Mouse (Mus musculus) macrophage (primary cell): ENCODE measurements around the gene Uqcc3. TPM values are rescaled to one million over a fixed set of nuclear protein-coding genes. Genes with fewer than 3 reads are reported as not detected.

Source experiments
- H3K27ac ChIP-seq: fragments of 350-480 bp; formaldehyde crosslinking; 2 replicates; pipeline ENCODE4 v1.9.0; 2021
- H3K36me3 ChIP-seq: fragments of 350-480 bp; formaldehyde crosslinking; 2 replicates; pipeline ENCODE4 v1.9.0; 2021; ENCODE audit errors: inconsistent target
- H3K4me3 ChIP-seq: fragments of 350-480 bp; formaldehyde crosslinking; 2 replicates; pipeline ENCODE4 v1.9.0; 2021; ENCODE audit errors: inconsistent target
- H3K79me2 ChIP-seq: fragments of 350-480 bp; formaldehyde crosslinking; 2 replicates; pipeline ENCODE4 v1.9.0; 2021; ENCODE audit errors: inconsistent target
- WGBS: methylation state at CpG from one replicate; pipeline ENCODE4 v1.1.7; 2026; ENCODE audit warnings: inconsistent platforms; ENCODE audit not compliant: missing documents; 5-methylcytosine and 5-hydroxymethylcytosine counted together
- polyA plus RNA-seq: library from polyadenylated mRNA; stranded (reverse); fragments of 250-400 nt; gene quantifications from 3 replicates; pipeline ENCODE4 v1.2.4, GENCODE M21; 2018; ENCODE audit warnings: inconsistent platforms

Gene Uqcc3
- polyA plus RNA-seq, 1 experiment from 2014 or later: 41.3 TPM

- no peaks in the 10 kb centered on the region for H3K79me2 ChIP-seq
- 80% methylated on average over 3 of the region's 3 CpGs for WGBS
- no peaks in the 10 kb centered on the region for H3K36me3 ChIP-seq
- no peak within 1 kb of the TSS for H3K4me3 ChIP-seq
- H3K27ac ChIP-seq: no peak within 1 kb of the TSS
Measured at GRCm38 (mm10) chr19:8883616-8884015, 2.9 kb upstream of the Uqcc3 start, which contains the start of the genes Lbhd1 and Gm49403. Gene Lbhd1, plus strand, starts transcription at chr19:8883732. Gene Gm49403, plus strand, starts transcription at chr19:8883930.

- 0% methylated on average over 3 of the region's 3 CpGs for WGBS
Measured at GRCm38 (mm10) chr19:8881034-8881392, 290 bp upstream of the Uqcc3 start.

GRCm38 (mm10) chr19:8875031-8875430 is 5.7 kb downstream of the Uqcc3 start:
- 93% methylated on average over 7 of the region's 7 CpGs for WGBS

More at GRCm38 (mm10) chr19:8881034-8881392, 290 bp upstream of the Uqcc3 start:
- Histone ChIP-seq H3K4me3 (peak overlapping the region; percentile 98), H3K36me3 (0 out of 2 replicates have a peak, but pooled peaks cover 5% of the 10 kb centered on the region), H3K27ac (no peak overlapping the region), H3K79me2 (no peaks in the 10 kb centered on the region)

GRCm38 (mm10) chr19:8872266-8872840 is 8.4 kb downstream of the Uqcc3 start:
- 71% methylated on average over 10 of the region's 10 CpGs for WGBS
- Histone ChIP-seq H3K36me3 (peaks cover 26% of the 10 kb centered on the region), H3K27ac (peak overlapping the region; percentile 62)

More at GRCm38 (mm10) chr19:8875031-8875430, 5.7 kb downstream of the Uqcc3 start:
- Histone ChIP-seq H3K4me3 (no peak overlapping the region), H3K27ac (no peak overlapping the region), H3K36me3 (peaks cover 26% of the 10 kb centered on the region), H3K79me2 (peaks cover 28% of the 10 kb centered on the region)

GRCm38 (mm10) chr19:8871267-8872186 is 9.2 kb downstream of the Uqcc3 start, which contains the start of gene Ubxn1:
Gene Ubxn1, plus strand, starts transcription at chr19:8871496.
- under 1% methylated on average over 54 of the region's 59 CpGs for WGBS
- H3K4me3 ChIP-seq: peak within 1 kb of the TSS; percentile 55
- peaks cover 28% of the 10 kb centered on the region for H3K79me2 ChIP-seq

More at GRCm38 (mm10) chr19:8872266-8872840, 8.4 kb downstream of the Uqcc3 start:
- peaks cover 28% of the 10 kb centered on the region for H3K79me2 ChIP-seq
- H3K4me3 ChIP-seq: peak overlapping the region; percentile 55

GRCm38 (mm10) chr19:8870838-8871237 is 9.9 kb downstream of the Uqcc3 start:
- H3K27ac ChIP-seq: peak overlapping the region; percentile 69
- peaks cover 18% of the 10 kb centered on the region for H3K36me3 ChIP-seq
- H3K4me3 ChIP-seq: peak overlapping the region; percentile 55
- 20% methylated on average over 9 of the region's 9 CpGs for WGBS
- peaks cover 28% of the 10 kb centered on the region for H3K79me2 ChIP-seq

More at GRCm38 (mm10) chr19:8871267-8872186, 9.2 kb downstream of the Uqcc3 start, which contains the start of gene Ubxn1:
- H3K27ac ChIP-seq: peak within 1 kb of the TSS; percentile 69
- H3K36me3 ChIP-seq: peaks cover 25% of the 10 kb centered on the region

- no CpG with 5 or more reads among the region's 3 CpGs for WGBS
- Histone ChIP-seq H3K4me3 (peak overlapping the region; percentile 55), H3K27ac (peak overlapping the region; percentile 69)
Measured at GRCm38 (mm10) chr19:8870381-8870780, 10.3 kb downstream of the Uqcc3 start.

GRCm38 (mm10) chr19:8864265-8864664 is 16.5 kb downstream of the Uqcc3 start:
- no peak overlapping the region for H3K27ac ChIP-seq
- no peak overlapping the region for H3K4me3 ChIP-seq
- H3K36me3 ChIP-seq: no peaks in the 10 kb centered on the region
- no peaks in the 10 kb centered on the region for H3K79me2 ChIP-seq
- WGBS: 93% methylated on average over 6 of the region's 6 CpGs

More at GRCm38 (mm10) chr19:8870381-8870780, 10.3 kb downstream of the Uqcc3 start:
- Histone ChIP-seq H3K79me2 (peaks cover 28% of the 10 kb centered on the region), H3K36me3 (peaks cover 15% of the 10 kb centered on the region)

- H3K27ac ChIP-seq: no peak overlapping the region
- H3K4me3 ChIP-seq: no peak overlapping the region
- 40% methylated on average over 1 of the region's 1 CpGs for WGBS
- H3K36me3 ChIP-seq: no peaks in the 10 kb centered on the region
- no peaks in the 10 kb centered on the region for H3K79me2 ChIP-seq
Measured at GRCm38 (mm10) chr19:8859018-8859417, 21.7 kb downstream of the Uqcc3 start.

- no peaks in the 10 kb centered on the region for H3K36me3 ChIP-seq
- no peak overlapping the region for H3K4me3 ChIP-seq
- WGBS: 42% methylated on average over 4 of the region's 4 CpGs
- no peak overlapping the region for H3K27ac ChIP-seq
- H3K79me2 ChIP-seq: no peaks in the 10 kb centered on the region
Measured at GRCm38 (mm10) chr19:8857689-8858088, 23.0 kb downstream of the Uqcc3 start.

- Histone ChIP-seq H3K36me3 (peaks cover 5% of the 10 kb centered on the region), H3K4me3 (no peak overlapping the region), H3K27ac (no peak overlapping the region), H3K79me2 (no peaks in the 10 kb centered on the region)
- 100% methylated on average over 2 of the region's 3 CpGs for WGBS
Measured at GRCm38 (mm10) chr19:8853117-8853516, 27.6 kb downstream of the Uqcc3 start.

GRCm38 (mm10) chr19:8852236-8852928 is 28.3 kb downstream of the Uqcc3 start:
- Histone ChIP-seq H3K4me3 (no peak overlapping the region), H3K36me3 (peaks cover 10% of the 10 kb centered on the region), H3K27ac (no peak overlapping the region), H3K79me2 (no peaks in the 10 kb centered on the region)
- 85% methylated on average over 10 of the region's 10 CpGs for WGBS

- no peak overlapping the region for H3K27ac ChIP-seq
- WGBS: 84% methylated on average over 7 of the region's 7 CpGs
- H3K36me3 ChIP-seq: peaks cover 17% of the 10 kb centered on the region
- no peaks in the 10 kb centered on the region for H3K79me2 ChIP-seq
- H3K4me3 ChIP-seq: no peak overlapping the region
Measured at GRCm38 (mm10) chr19:8851639-8852038, 29.1 kb downstream of the Uqcc3 start.

GRCm38 (mm10) chr19:8850402-8850901 is 30.3 kb downstream of the Uqcc3 start, which contains the start of gene Lrrn4cl:
Gene Lrrn4cl, plus strand, starts transcription at chr19:8850768.
- H3K4me3 ChIP-seq: no peak within 1 kb of the TSS
- no peak within 1 kb of the TSS for H3K27ac ChIP-seq
- H3K36me3 ChIP-seq: peaks cover 27% of the 10 kb centered on the region
- WGBS: 65% methylated on average over 6 of the region's 7 CpGs
- H3K79me2 ChIP-seq: no peaks in the 10 kb centered on the region
